Mouse (Mus musculus) limb, embryonic 14.5 days (tissue): ENCODE measurements at regions not wholly inside any gene's neighbourhood (a gene's known extent, or its start where the extent isn't known, plus 50 kb on each side); places are given as distances from the start of the nearest gene placed in this dataset.
A peak's percentile ranks its signal among the peaks of the same experiment; 100 is the strongest.

Source experiments
- ATAC-seq: fragments of 200-750 bp; cut with Nextera tagmentation; 2 replicates; pipeline ENCODE4 v1.8.0; 2017; ENCODE audit warnings: low read depth, moderate number of reproducible peaks, moderate TSS enrichment; ENCODE audit not compliant: low FRiP score
- DNase-seq: peaks from one replicate; pipeline ENCODE4 v3.0.0-alpha.2; 2015; ENCODE audit warnings: low spot score
- H3K27ac ChIP-seq: fragments of 300-500 bp; sonication (generic); replicated peaks from 2 replicates; pipeline ENCODE4 v1.5.1; 2014; ENCODE audit warnings: low read depth, mild to moderate bottlenecking, low read length, moderate library complexity, mixed read lengths
- H3K27me3 ChIP-seq: fragments of 300-500 bp; sonication (generic); 2 replicates; pipeline ENCODE4 v1.6.1; 2014; ENCODE audit warnings: low read length, mixed read lengths; ENCODE audit not compliant: control insufficient read depth, insufficient read depth
- H3K36me3 ChIP-seq: fragments of 300-500 bp; sonication (generic); 2 replicates; pipeline ENCODE4 v1.6.1; 2014; ENCODE audit warnings: mild to moderate bottlenecking, low read length, moderate library complexity, mixed read lengths; ENCODE audit not compliant: control insufficient read depth, insufficient read depth
- H3K4me1 ChIP-seq: fragments of 300-500 bp; sonication (generic); 2 replicates; pipeline ENCODE4 v1.6.1; 2014; ENCODE audit warnings: antibody characterized with exemption, low read length, mixed read lengths; ENCODE audit not compliant: control insufficient read depth, insufficient read depth
- H3K4me2 ChIP-seq: fragments of 300-500 bp; sonication (generic); replicated peaks from 2 replicates; pipeline ENCODE4 v1.6.1; 2014; ENCODE audit warnings: low read depth, mild to moderate bottlenecking, low read length, moderate library complexity; ENCODE audit not compliant: severe bottlenecking
- H3K4me3 ChIP-seq: fragments of 300-500 bp; sonication (generic); replicated peaks from 2 replicates; pipeline ENCODE4 v1.5.1; 2014; ENCODE audit warnings: low read length
- H3K9ac ChIP-seq: fragments of 300-500 bp; sonication (generic); 2 replicates; pipeline ENCODE4 v1.6.1; 2014; ENCODE audit warnings: mild to moderate bottlenecking, low read depth, low read length, moderate library complexity; ENCODE audit not compliant: severe bottlenecking
- H3K9me3 ChIP-seq: fragments of 300-500 bp; sonication (generic); 2 replicates; pipeline ENCODE4 v1.6.1; 2016; ENCODE audit warnings: low read length; ENCODE audit not compliant: control insufficient read depth
- POLR2A ChIP-seq: fragments of 200-500 bp; IDR thresholded peaks from 2 replicates; pipeline ENCODE4 v1.8.0; 2012; ENCODE audit warnings: inconsistent platforms, mild to moderate bottlenecking, moderate library complexity, borderline replicate concordance; ENCODE audit not compliant: insufficient read depth, insufficient read length; ENCODE audit errors: extremely low read depth
- WGBS: fragments of 180-500 bp; shearing (Covaris S2); extraction: QIAGEN DNeasy Blood & Tissue Kit; methylation state at CpG from one replicate; pipeline ENCODE4 v1.1.7; 2014; 5-methylcytosine and 5-hydroxymethylcytosine counted together

GRCm38 (mm10) chr8:11947766-11948165 is 107.5 kb downstream of the Tex29 start:
- no peaks in the 10 kb centered on the region for H3K27me3 ChIP-seq
- ATAC-seq (no peak), DNase-seq (no peak)
- no peak overlapping the region for H3K27ac ChIP-seq
- 83% methylated on average over 8 of the region's 8 CpGs for WGBS
- H3K9ac ChIP-seq, result no peak overlapping the region
- H3K4me3 ChIP-seq, result no peak overlapping the region
- no peak overlapping the region for H3K4me2 ChIP-seq
- no peaks in the 10 kb centered on the region for H3K36me3 ChIP-seq
- no peak for TF ChIP-seq POLR2A
- H3K4me1 ChIP-seq, result no peaks in the 10 kb centered on the region
- no peaks in the 10 kb centered on the region for H3K9me3 ChIP-seq

- H3K27ac ChIP-seq, result no peak overlapping the region
- TF ChIP-seq POLR2A, result no peak
- no peak overlapping the region for H3K4me3 ChIP-seq
- no peaks in the 10 kb centered on the region for H3K27me3 ChIP-seq
- no peaks in the 10 kb centered on the region for H3K9me3 ChIP-seq
- ATAC-seq, result no peak
- WGBS, result 32% methylated on average over 7 of the region's 7 CpGs
- no peaks in the 10 kb centered on the region for H3K36me3 ChIP-seq
- H3K4me1 ChIP-seq, result no peaks in the 10 kb centered on the region
- no peak for DNase-seq
- H3K4me2 ChIP-seq, result no peak overlapping the region
- H3K9ac ChIP-seq, result peak overlapping the region; percentile 38; the same call in 1 of the 2 replicates
Observed at GRCm38 (mm10) chr8:11956268-11956667, 116.0 kb downstream of the Tex29 start.

- H3K27ac ChIP-seq, result no peak overlapping the region
- no peaks in the 10 kb centered on the region for H3K27me3 ChIP-seq
- H3K4me2 ChIP-seq, result no peak overlapping the region
- no peaks in the 10 kb centered on the region for H3K9me3 ChIP-seq
- 0 out of 2 replicates have a peak, but pooled peaks have one; percentile 30 for ATAC-seq
- WGBS, result 70% methylated on average over 7 of the region's 7 CpGs
- peak; percentile 63 for DNase-seq
- no peaks in the 10 kb centered on the region for H3K36me3 ChIP-seq
- H3K4me3 ChIP-seq, result no peak overlapping the region
- no peaks in the 10 kb centered on the region for H3K4me1 ChIP-seq
- no peak for TF ChIP-seq POLR2A
- H3K9ac ChIP-seq, result no peak overlapping the region
Observed at GRCm38 (mm10) chr8:11957046-11957783, 116.9 kb downstream of the Tex29 start.

DNA sequence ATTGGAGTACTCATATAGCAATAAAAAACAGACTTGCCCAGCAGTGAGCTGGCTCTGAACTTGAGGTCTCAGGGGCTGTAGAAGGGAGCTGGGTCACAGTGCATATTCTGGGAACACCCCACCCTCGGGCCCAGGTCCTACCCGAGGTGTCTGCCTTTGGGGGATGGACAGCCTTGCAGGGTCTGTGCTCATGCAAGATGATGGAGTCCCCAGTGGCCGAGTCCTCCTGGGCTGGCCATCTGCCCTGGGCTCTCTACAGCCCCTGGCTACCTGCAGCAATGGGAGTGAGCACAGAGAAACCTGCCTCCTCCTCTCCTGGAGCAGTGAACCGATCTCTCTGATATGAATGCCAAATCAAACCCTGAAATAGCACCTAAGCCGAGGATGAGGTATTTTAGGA is 117.9 kb downstream of the Tex29 start:
- DNase-seq (no peak), ATAC-seq (no peak)
- TF ChIP-seq POLR2A, result no peak
- H3K27me3 ChIP-seq, result no peaks in the 10 kb centered on the region
- no peak overlapping the region for H3K4me2 ChIP-seq
- H3K4me3 ChIP-seq, result no peak overlapping the region
- H3K27ac ChIP-seq, result no peak overlapping the region
- H3K4me1 ChIP-seq, result no peaks in the 10 kb centered on the region
- 73% methylated on average over 5 of the region's 5 CpGs for WGBS
- no peaks in the 10 kb centered on the region for H3K9me3 ChIP-seq
- H3K9ac ChIP-seq, result no peak overlapping the region
- H3K36me3 ChIP-seq, result no peaks in the 10 kb centered on the region

DNA sequence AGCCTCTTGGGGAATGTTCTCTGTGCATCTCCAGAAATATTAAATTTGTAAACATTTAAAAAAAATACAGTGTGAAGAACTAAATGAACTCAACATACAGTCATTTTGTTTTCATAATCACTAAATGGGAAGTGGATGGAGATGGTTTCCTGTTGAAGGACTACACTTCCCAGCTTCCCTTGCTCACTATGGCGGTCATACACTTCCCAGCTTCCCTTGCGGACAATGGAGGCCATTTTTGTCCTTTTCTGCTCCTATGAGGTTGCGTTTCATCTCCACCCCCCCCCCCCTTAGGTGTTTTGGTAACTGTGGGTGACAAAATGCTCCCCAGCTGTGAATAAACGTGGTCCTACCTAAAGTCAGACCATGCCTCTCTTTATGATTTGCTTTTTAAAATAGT is 119.2 kb downstream of the Tex29 start:
- Histone ChIP-seq H3K27ac (no peak overlapping the region), H3K9me3 (no peaks in the 10 kb centered on the region), H3K9ac (no peak overlapping the region), H3K4me1 (no peaks in the 10 kb centered on the region), H3K4me2 (no peak overlapping the region), H3K36me3 (no peaks in the 10 kb centered on the region), H3K27me3 (no peaks in the 10 kb centered on the region), H3K4me3 (no peak overlapping the region)
- no peak for TF ChIP-seq POLR2A
- WGBS, result 82% methylated on average over 4 of the region's 4 CpGs
- ATAC-seq (no peak), DNase-seq (no peak)
